Mouse (Mus musculus): ENCODE measurements around the gene Zfp13. TPM values are rescaled to one million over a fixed set of nuclear protein-coding genes. Genes with fewer than 3 reads are reported as not detected.
A peak's percentile ranks its signal among the peaks of the same experiment; 100 is the strongest.

The Zfp13 gene
- total RNA-seq (2021): 10 to 100 TPM; 26.0 to 26.4 TPM

GRCm38 (mm10) chr17:23598582-23599552 is at the start of gene Zfp13:
TSS of gene Zfp13 (minus strand) at chr17:23599487.
- DNase-seq (ENCODE audit: low spot score in 2 of 2): peak; percentile 59 to 74
- intact Hi-C loops (cut with DNase I): no loop called here

- DNase-seq (ENCODE audit: low spot score in 2 of 2): no peak
- intact Hi-C loops (cut with DNase I): no loop called here
These were observed 46.6 kb upstream of the Zfp13 start for GRCm38 (mm10) chr17:23645894-23646293.

- intact Hi-C loops (cut with DNase I): no loop called here
- no peak for DNase-seq (ENCODE audit: low spot score in 2 of 2)
These were observed 45.6 kb upstream of the Zfp13 start, which contains the start of gene Mmp25 for GRCm38 (mm10) chr17:23644613-23645495. TSS of gene Mmp25 (minus strand) at chr17:23645277.

- intact Hi-C loops (cut with DNase I): no loop called here
- DNase-seq (ENCODE audit: low spot score in 2 of 2): no peak
These were observed 32.0 kb upstream of the Zfp13 start for GRCm38 (mm10) chr17:23631241-23631640.

GRCm38 (mm10) chr17:23630195-23631020 is 31.1 kb upstream of the Zfp13 start:
- intact Hi-C loops (cut with DNase I): no loop called here

GRCm38 (mm10) chr17:23627813-23628212 is 28.5 kb upstream of the Zfp13 start:
- DNase-seq (ENCODE audit: low spot score in 2 of 2): no peak
- intact Hi-C loops (cut with DNase I): no loop called here

More at GRCm38 (mm10) chr17:23630195-23631020, 31.1 kb upstream of the Zfp13 start:
- DNase-seq (ENCODE audit: low spot score in 2 of 2): peak; percentile 84 to 86

- no peak for DNase-seq (ENCODE audit: low spot score in 2 of 2)
- intact Hi-C loops (cut with DNase I): no loop called here
These were observed 21.1 kb upstream of the Zfp13 start for GRCm38 (mm10) chr17:23620351-23620750.

GRCm38 (mm10) chr17:23617087-23617486 is 17.8 kb upstream of the Zfp13 start:
- intact Hi-C loops (cut with DNase I): no loop called here
- no peak for DNase-seq (ENCODE audit: low spot score in 2 of 2)

GRCm38 (mm10) chr17:23610361-23610800 is 11.1 kb upstream of the Zfp13 start:
- intact Hi-C loops (cut with DNase I): no loop called here
- DNase-seq (ENCODE audit: low spot score in 2 of 2): peak in 1 of 2 experiments; percentile 13

- peak in 1 of 2 experiments; percentile 16 for DNase-seq (ENCODE audit: low spot score in 2 of 2)
- intact Hi-C loops (cut with DNase I): no loop called here
These were observed 10.3 kb upstream of the Zfp13 start for GRCm38 (mm10) chr17:23609612-23610011.

- intact Hi-C loops (cut with DNase I): no loop called here
- no peak for DNase-seq (ENCODE audit: low spot score in 2 of 2)
These were observed 5.9 kb upstream of the Zfp13 start for GRCm38 (mm10) chr17:23605220-23605619.

- intact Hi-C loops (cut with DNase I): loop anchor here (5.0 kb wide), 1 partner anchor 37 kb away; no protein-coding TSS in a partner anchor
These were observed 5.1 kb upstream of the Zfp13 start for GRCm38 (mm10) chr17:23604394-23604793.

GRCm38 (mm10) chr17:23603542-23603941 is 4.3 kb upstream of the Zfp13 start:
- DNase-seq (ENCODE audit: low spot score in 2 of 2): no peak
- intact Hi-C loops (cut with DNase I): loop anchor here (5.0 kb wide), 1 partner anchor 36 kb away; no protein-coding TSS in a partner anchor

More at GRCm38 (mm10) chr17:23604394-23604793, 5.1 kb upstream of the Zfp13 start:
- no peak for DNase-seq (ENCODE audit: low spot score in 2 of 2)

- no peak for DNase-seq (ENCODE audit: low spot score in 2 of 2)
- intact Hi-C loops (cut with DNase I): loop anchor here (5.0 kb wide), 1 partner anchor 36 kb away; no protein-coding TSS in a partner anchor
These were observed 3.8 kb upstream of the Zfp13 start for GRCm38 (mm10) chr17:23603077-23603476.

GRCm38 (mm10) chr17:23601836-23602585 is 2.7 kb upstream of the Zfp13 start:
- intact Hi-C loops (cut with DNase I): loop anchor here (5.0 kb wide), 1 partner anchor 35 kb away; no protein-coding TSS in a partner anchor
- DNase-seq (ENCODE audit: low spot score in 2 of 2): no peak

GRCm38 (mm10) chr17:23600641-23601622 is 1.6 kb upstream of the Zfp13 start, which contains the start of gene Zscan10:
TSS of gene Zscan10 (plus strand) at chr17:23600856.
- no peak for DNase-seq (ENCODE audit: low spot score in 2 of 2)
- intact Hi-C loops (cut with DNase I): loop anchor here (5.0 kb wide), 1 partner anchor 34 kb away; no protein-coding TSS in a partner anchor

GRCm38 (mm10) chr17:23599605-23600063 is 347 bp upstream of the Zfp13 start:
- no peak for DNase-seq (ENCODE audit: low spot score in 2 of 2)
- intact Hi-C loops (cut with DNase I): loop anchor here (5.0 kb wide), 1 partner anchor 32 kb away; no protein-coding TSS in a partner anchor
